Mouse (Mus musculus): ENCODE results near the gene Ing3. TPM values are rescaled to one million over a fixed set of nuclear protein-coding genes. Genes with fewer than 3 reads are reported as not detected.

Ing3 gene
- polyA plus RNA-seq, 1 experiment from 2014 or later: 22.6 TPM

DNA sequence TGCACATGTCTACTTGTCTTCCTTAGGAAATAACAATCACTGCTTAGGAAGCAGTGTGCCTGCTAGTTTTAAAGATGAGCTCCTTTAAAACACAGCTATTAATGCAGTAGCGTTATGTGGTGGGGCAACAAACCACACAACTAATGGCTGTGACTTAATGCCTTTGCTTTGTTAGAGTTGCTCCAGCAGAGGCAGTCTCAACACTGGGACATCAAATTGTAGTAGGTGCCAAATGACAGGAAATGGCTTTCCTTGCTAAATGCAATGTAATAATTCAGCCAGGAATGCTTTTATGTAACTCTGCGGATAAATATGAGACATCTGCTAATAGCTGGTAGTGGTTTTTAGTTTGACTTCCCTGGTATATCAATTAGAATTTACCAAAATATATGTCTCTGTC, 28.2 kb downstream of the Ing3 start:
- Histone ChIP-seq H3K9ac (no peak overlapping the region), H3K9me3 (replicated peaks) (no peaks in the 10 kb centered on the region), H3K36me3 (peaks cover 18% of the 10 kb centered on the region), H3K27ac (no peak overlapping the region), H3K4me1 (replicated peaks) (no peaks in the 10 kb centered on the region), H3K4me2 (no peak overlapping the region), H3K4me3 (replicated peaks) (no peak overlapping the region), H3K27me3 (no peaks in the 10 kb centered on the region)
- DNase-seq: no peak
- 77% methylated on average over 2 of the region's 2 CpGs for WGBS (ENCODE audit: insufficient replicate concordance)
- ATAC-seq (ENCODE audit: low read depth): no peak

DNA sequence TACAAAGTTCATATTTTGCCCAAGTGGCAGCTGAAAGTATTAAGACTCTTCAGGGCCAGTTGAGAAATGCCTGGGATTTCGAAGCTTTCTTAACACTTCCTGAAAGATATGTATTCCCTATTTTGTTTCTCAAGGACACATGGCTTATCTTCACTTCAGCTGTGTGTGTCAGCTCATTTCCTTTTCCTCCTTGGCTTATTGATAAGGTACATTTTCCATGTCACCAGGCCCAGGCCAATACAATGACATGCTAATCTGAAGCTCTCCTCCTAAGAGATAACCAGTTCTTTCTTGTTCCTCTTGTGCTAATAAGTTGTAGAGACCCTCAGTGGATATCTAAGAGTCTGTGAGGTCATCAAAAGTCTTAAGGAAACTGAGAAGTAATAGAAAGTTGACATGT, 31.7 kb downstream of the Ing3 start:
- Histone ChIP-seq H3K4me3 (replicated peaks) (no peak overlapping the region), H3K9ac (no peak overlapping the region), H3K9me3 (replicated peaks) (no peaks in the 10 kb centered on the region), H3K4me2 (no peak overlapping the region), H3K36me3 (no peaks in the 10 kb centered on the region), H3K4me1 (replicated peaks) (peaks cover 4% of the 10 kb centered on the region), H3K27ac (no peak overlapping the region), H3K27me3 (peaks cover 14% of the 10 kb centered on the region)
- 26% methylated on average over 1 of the region's 1 CpGs for WGBS (ENCODE audit: insufficient replicate concordance)
- ATAC-seq (ENCODE audit: low read depth) (no peak), DNase-seq (no peak)

- H3K27me3 ChIP-seq: peaks cover 37% of the 10 kb centered on the region
- 9% methylated on average over 16 of the region's 16 CpGs for WGBS (ENCODE audit: insufficient replicate concordance)
- ATAC-seq (ENCODE audit: low read depth) (peak; percentile 65), DNase-seq (peak; percentile 27)
- no peak overlapping the region; the same call in 1 of the 2 replicates for H3K9ac ChIP-seq
- H3K4me3 ChIP-seq (replicated peaks): peak overlapping the region; percentile 49
- H3K4me2 ChIP-seq: peak overlapping the region; percentile 64
- H3K4me1 ChIP-seq (replicated peaks): peaks cover 6% of the 10 kb centered on the region
- H3K36me3 ChIP-seq: no peaks in the 10 kb centered on the region
- H3K27ac ChIP-seq: peak overlapping the region; percentile 55; the same call in 1 of the 2 replicates
- H3K9me3 ChIP-seq (replicated peaks): no peaks in the 10 kb centered on the region
Observed at GRCm38 (mm10) chr6:21984990-21985731, 35.8 kb downstream of the Ing3 start.

DNA sequence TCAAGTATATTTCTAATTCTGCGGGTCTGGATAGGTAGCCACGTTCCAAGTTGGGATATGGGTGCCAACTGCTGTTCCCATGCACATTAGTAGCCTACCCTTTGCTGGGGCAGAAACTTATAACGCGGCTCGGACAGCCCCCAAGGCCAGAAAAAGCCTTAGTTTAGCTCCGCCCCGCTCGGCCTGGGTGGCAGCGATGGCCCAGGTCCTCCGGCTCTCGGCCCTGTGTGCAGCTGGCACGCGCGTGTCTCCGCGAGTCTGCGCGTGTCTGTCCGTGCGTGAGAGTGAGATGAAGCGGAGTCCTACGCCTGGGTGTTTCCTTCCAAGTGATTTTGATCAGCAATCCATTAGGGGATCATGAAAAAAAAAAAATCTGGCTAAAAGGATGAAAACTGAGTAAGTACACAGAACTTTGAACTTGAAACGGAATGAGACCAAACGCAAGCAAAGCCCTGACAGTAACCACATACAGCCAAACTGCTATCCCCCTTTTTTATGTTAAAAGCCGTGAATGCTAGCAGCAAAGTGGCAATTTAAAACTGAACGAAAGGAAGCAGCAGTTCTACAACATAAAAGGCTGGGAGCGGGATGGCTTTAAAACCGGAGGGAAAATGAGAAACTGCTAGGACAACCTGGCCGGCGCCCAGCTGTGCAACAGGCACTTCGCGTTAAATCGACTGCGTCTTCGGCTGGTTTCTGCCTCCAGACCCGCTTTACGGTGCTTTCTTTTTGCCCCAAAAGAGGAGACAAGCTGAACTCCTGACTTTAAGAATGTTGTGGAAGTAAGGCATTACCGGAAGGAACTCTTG, 36.6 kb downstream of the Ing3 start, which contains the start of gene Cped1:
Gene Cped1, plus strand, starts transcription at position 185 of the 809 bp plus-strand sequence.
- DNase-seq: no peak
- WGBS (ENCODE audit: insufficient replicate concordance): 1% methylated on average over 38 of the region's 38 CpGs
- Histone ChIP-seq H3K9me3 (replicated peaks) (no peaks in the 10 kb centered on the region), H3K27ac (peak within 1 kb of the TSS; percentile 55), H3K9ac (peak within 1 kb of the TSS; percentile 42), H3K27me3 (peaks cover 37% of the 10 kb centered on the region), H3K4me3 (replicated peaks) (peak within 1 kb of the TSS; percentile 49), H3K36me3 (no peaks in the 10 kb centered on the region), H3K4me1 (replicated peaks) (peaks cover 6% of the 10 kb centered on the region), H3K4me2 (peak within 1 kb of the TSS; percentile 64)
- ATAC-seq (ENCODE audit: low read depth): peak; percentile 68

DNA sequence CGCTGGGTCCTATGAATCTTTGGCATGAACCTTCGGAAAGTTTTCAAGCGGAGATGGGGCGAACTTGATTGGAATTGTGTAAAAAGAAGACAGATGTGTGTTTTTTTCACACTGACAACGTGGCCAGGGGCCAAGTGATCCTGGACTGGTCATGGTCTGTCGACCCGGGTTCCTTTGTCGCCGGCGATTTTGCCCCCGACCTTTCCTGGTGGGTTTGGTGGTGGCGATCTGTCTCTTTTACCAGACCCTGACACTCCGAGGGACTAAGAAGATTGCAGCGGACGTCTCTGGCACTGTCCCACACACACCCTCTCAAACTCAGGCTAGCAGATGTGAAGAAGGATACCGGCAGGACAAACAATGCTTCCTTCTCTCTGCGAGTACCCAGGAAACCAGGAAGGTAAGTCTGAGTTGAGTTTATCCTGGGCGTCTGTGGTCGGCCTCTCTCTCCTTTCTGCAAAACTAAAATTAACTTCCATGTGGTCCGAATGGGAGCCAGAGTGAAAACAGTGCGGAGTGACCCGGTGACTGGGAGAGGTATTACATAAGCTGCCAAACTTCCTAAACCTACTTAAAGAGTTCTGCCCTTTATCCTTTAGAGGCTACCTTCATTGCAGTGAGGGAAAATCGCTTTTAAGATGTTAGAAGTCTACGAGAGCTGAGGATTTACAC, 37.4 kb downstream of the Ing3 start:
- peak overlapping the region; percentile 42 for H3K9ac ChIP-seq
- no peak for DNase-seq
- 8% methylated on average over 24 of the region's 24 CpGs for WGBS (ENCODE audit: insufficient replicate concordance)

DNA sequence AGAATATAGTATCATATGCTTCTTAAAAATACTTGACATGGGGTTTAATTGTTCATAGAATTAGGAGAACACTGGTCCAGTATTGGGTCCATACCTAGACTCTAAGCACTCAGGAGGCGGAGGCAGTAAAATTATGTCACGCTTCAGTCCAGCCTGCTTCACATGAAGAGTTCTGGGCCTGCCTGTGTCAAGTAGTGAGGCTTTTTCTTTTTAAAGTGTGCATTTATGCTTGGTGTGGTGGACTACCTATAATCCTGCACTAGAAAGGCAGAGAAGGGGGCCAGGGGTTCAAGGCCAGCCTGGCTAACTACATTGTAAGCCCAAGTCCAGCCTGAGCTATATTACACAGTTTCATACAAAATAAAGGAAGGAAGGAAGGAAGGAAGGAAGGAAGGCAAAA, 38.2 kb downstream of the Ing3 start:
- ATAC-seq (ENCODE audit: low read depth) (no peak), DNase-seq (no peak)
- no peak overlapping the region for H3K27ac ChIP-seq
- H3K27me3 ChIP-seq: peaks cover 37% of the 10 kb centered on the region
- no peaks in the 10 kb centered on the region for H3K9me3 ChIP-seq (replicated peaks)
- peaks cover 6% of the 10 kb centered on the region for H3K4me1 ChIP-seq (replicated peaks)
- 0 out of 2 replicates have a peak overlapping the region, but pooled peaks have one; percentile 8 for H3K4me3 ChIP-seq (replicated peaks)
- no peak overlapping the region for H3K9ac ChIP-seq
- H3K36me3 ChIP-seq: 0 out of 2 replicates have a peak, but pooled peaks cover 1% of the 10 kb centered on the region
- 70% methylated on average over 2 of the region's 2 CpGs for WGBS (ENCODE audit: insufficient replicate concordance)
- H3K4me2 ChIP-seq: peak overlapping the region; percentile 35; the same call in 1 of the 2 replicates

More for the DNA sequence above, 37.4 kb downstream of the Ing3 start:
- Histone ChIP-seq H3K4me3 (replicated peaks) (peak overlapping the region; percentile 49), H3K27ac (no peak overlapping the region), H3K4me2 (peak overlapping the region; percentile 64), H3K4me1 (replicated peaks) (peaks cover 6% of the 10 kb centered on the region), H3K36me3 (no peaks in the 10 kb centered on the region), H3K9me3 (replicated peaks) (no peaks in the 10 kb centered on the region), H3K27me3 (peaks cover 37% of the 10 kb centered on the region)
- ATAC-seq (ENCODE audit: low read depth): no peak

GRCm38 (mm10) chr6:21988296-21988695, 38.9 kb downstream of the Ing3 start:
- peaks cover 6% of the 10 kb centered on the region for H3K4me1 ChIP-seq (replicated peaks)
- H3K4me2 ChIP-seq: 0 out of 2 replicates have a peak overlapping the region, but pooled peaks have one; percentile 10
- no peaks in the 10 kb centered on the region for H3K9me3 ChIP-seq (replicated peaks)
- H3K27ac ChIP-seq: no peak overlapping the region
- H3K36me3 ChIP-seq: 0 out of 2 replicates have a peak, but pooled peaks cover 2% of the 10 kb centered on the region
- H3K9ac ChIP-seq: no peak overlapping the region
- no peak for DNase-seq
- no peak overlapping the region for H3K4me3 ChIP-seq (replicated peaks)
- H3K27me3 ChIP-seq: peaks cover 37% of the 10 kb centered on the region
- no peak for ATAC-seq (ENCODE audit: low read depth)
- 64% methylated on average over 5 of the region's 5 CpGs for WGBS (ENCODE audit: insufficient replicate concordance)

DNA sequence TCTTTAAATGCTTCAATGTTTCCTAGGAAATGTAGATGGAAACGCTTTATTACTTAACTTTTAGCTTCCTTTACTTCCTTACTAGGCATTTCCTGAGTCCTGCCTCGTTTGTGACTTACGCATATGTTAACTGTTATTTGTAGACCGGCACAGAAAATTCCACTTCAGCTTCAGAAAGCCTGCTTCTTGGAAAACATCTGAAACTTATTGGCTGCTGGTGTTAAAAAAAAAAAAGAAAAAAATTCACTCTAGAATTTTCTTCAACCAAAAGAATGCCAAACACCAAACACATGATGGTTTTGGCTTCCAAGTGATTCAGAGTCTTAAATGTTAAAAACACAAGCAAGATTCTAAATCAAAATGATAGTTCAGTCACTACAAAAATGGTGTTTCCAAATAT, 39.7 kb downstream of the Ing3 start:
- Histone ChIP-seq H3K4me2 (no peak overlapping the region), H3K36me3 (0 out of 2 replicates have a peak, but pooled peaks cover 2% of the 10 kb centered on the region), H3K9ac (no peak overlapping the region), H3K27me3 (peaks cover 37% of the 10 kb centered on the region), H3K9me3 (replicated peaks) (no peaks in the 10 kb centered on the region), H3K4me3 (replicated peaks) (no peak overlapping the region), H3K4me1 (replicated peaks) (peaks cover 6% of the 10 kb centered on the region), H3K27ac (no peak overlapping the region)
- DNase-seq (no peak), ATAC-seq (ENCODE audit: low read depth) (no peak)
- WGBS (ENCODE audit: insufficient replicate concordance): 61% methylated on average over 4 of the region's 4 CpGs

- ATAC-seq (ENCODE audit: low read depth) (no peak), DNase-seq (no peak)
- Histone ChIP-seq H3K4me3 (replicated peaks) (no peak overlapping the region), H3K4me2 (no peak overlapping the region), H3K27ac (no peak overlapping the region), H3K9me3 (replicated peaks) (no peaks in the 10 kb centered on the region), H3K9ac (no peak overlapping the region), H3K27me3 (peaks cover 30% of the 10 kb centered on the region), H3K36me3 (0 out of 2 replicates have a peak, but pooled peaks cover 2% of the 10 kb centered on the region), H3K4me1 (replicated peaks) (peaks cover 2% of the 10 kb centered on the region)
- WGBS (ENCODE audit: insufficient replicate concordance): 61% methylated on average over 9 of the region's 9 CpGs
Observed at GRCm38 (mm10) chr6:21990181-21991135, 41.1 kb downstream of the Ing3 start.

DNA sequence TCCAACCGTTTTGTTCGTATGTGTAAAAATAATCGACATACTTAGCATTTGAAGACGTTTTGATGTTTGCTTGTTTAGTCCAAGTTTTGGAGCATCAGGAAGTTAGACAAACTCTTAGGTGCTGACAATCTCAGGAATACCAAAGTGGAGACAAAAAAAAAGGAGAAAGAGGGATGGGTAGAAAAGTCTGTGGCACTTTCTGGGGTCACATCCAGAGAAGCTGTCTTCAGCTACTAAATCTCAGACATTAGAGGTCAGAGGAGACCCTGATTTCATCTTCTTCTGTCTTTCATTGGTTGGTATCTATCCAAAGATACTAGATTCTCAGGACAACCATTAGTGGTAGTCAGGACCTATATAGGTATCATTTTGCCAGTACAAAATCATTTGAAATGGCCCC, 41.8 kb downstream of the Ing3 start:
- DNase-seq: no peak
- no peak overlapping the region for H3K27ac ChIP-seq
- no peaks in the 10 kb centered on the region for H3K9me3 ChIP-seq (replicated peaks)
- 0 out of 2 replicates have a peak, but pooled peaks cover 2% of the 10 kb centered on the region for H3K4me1 ChIP-seq (replicated peaks)
- H3K36me3 ChIP-seq: 0 out of 2 replicates have a peak, but pooled peaks cover 2% of the 10 kb centered on the region
- ATAC-seq (ENCODE audit: low read depth): no peak
- WGBS (ENCODE audit: insufficient replicate concordance): 70% methylated on average over 4 of the region's 4 CpGs
- H3K4me3 ChIP-seq (replicated peaks): no peak overlapping the region
- H3K9ac ChIP-seq: no peak overlapping the region
- H3K4me2 ChIP-seq: no peak overlapping the region
- H3K27me3 ChIP-seq: peaks cover 23% of the 10 kb centered on the region

Measured in liver, embryonic 13.5 days (tissue).